Mouse (Mus musculus) heart, embryonic 13.5 days (tissue): ENCODE measurements at regions not wholly inside any gene's neighbourhood (a gene's known extent, or its start where the extent isn't known, plus 50 kb on each side); places are given as distances from the start of the nearest gene placed in this dataset.
"Not testable (repeated sequence)": the region's sequence is repeated elsewhere in the genome, so short reads cannot be mapped to it uniquely, and the experiment has no call there.

Experiments
- ATAC-seq: fragments of 200-750 bp; cut with Nextera tagmentation; 2 replicates; pipeline ENCODE4 v1.8.0; 2017; ENCODE audit warnings: moderate TSS enrichment; ENCODE audit not compliant: insufficient number of reproducible peaks, low FRiP score, low TSS enrichment; ENCODE audit errors: extremely low read depth
- H3K27ac ChIP-seq: fragments of 300-500 bp; sonication (generic); replicated peaks from 2 replicates; pipeline ENCODE4 v1.5.1; 2015; ENCODE audit warnings: moderate library complexity, mild to moderate bottlenecking, inconsistent platforms
- H3K27me3 ChIP-seq: fragments of 300-500 bp; sonication (generic); replicated peaks from 2 replicates; pipeline ENCODE4 v1.6.1; 2015; ENCODE audit warnings: mild to moderate bottlenecking, inconsistent platforms
- H3K36me3 ChIP-seq: fragments of 300-500 bp; sonication (generic); 2 replicates; pipeline ENCODE4 v1.6.1; 2015; ENCODE audit warnings: mild to moderate bottlenecking, inconsistent platforms
- H3K4me1 ChIP-seq: fragments of 300-500 bp; sonication (generic); 2 replicates; pipeline ENCODE4 v1.6.1; 2015; ENCODE audit warnings: inconsistent platforms
- H3K4me2 ChIP-seq: fragments of 300-500 bp; sonication (generic); 2 replicates; pipeline ENCODE4 v1.6.1; 2015; ENCODE audit warnings: inconsistent platforms, mild to moderate bottlenecking, moderate library complexity
- H3K4me3 ChIP-seq: fragments of 300-500 bp; sonication (generic); 2 replicates; pipeline ENCODE4 v1.5.1; 2015; ENCODE audit warnings: moderate library complexity, mild to moderate bottlenecking, inconsistent platforms
- H3K9ac ChIP-seq: fragments of 300-500 bp; sonication (generic); 2 replicates; pipeline ENCODE4 v1.6.1; 2015; ENCODE audit warnings: inconsistent platforms, mild to moderate bottlenecking, moderate library complexity
- H3K9me3 ChIP-seq: fragments of 300-500 bp; sonication (generic); 2 replicates; pipeline ENCODE4 v1.6.1; 2016; ENCODE audit warnings: inconsistent platforms
- WGBS: fragments of 180-500 bp; shearing (Covaris S2); methylation state at CpG from one replicate; pipeline ENCODE4 v1.1.7; 2015; ENCODE audit warnings: mixed read lengths; 5-methylcytosine and 5-hydroxymethylcytosine counted together

- H3K4me2 ChIP-seq, result no peak overlapping the region
Measured at GRCm38 (mm10) chr1:177347208-177347607, 89.2 kb upstream of the Akt3 start.

GRCm38 (mm10) chr1:177346540-177346939 lies 88.5 kb upstream of the Akt3 start:
- Histone ChIP-seq H3K27me3 (no peaks in the 10 kb centered on the region), H3K4me2 (no peak overlapping the region), H3K27ac (peak overlapping the region; percentile 26), H3K9ac (no peak overlapping the region), H3K4me3 (no peak overlapping the region), H3K36me3 (no peaks in the 10 kb centered on the region), H3K9me3 (no peaks in the 10 kb centered on the region), H3K4me1 (peaks cover 12% of the 10 kb centered on the region)
- 30% methylated on average over 6 of the region's 6 CpGs for WGBS
- ATAC-seq, result no peak

More at GRCm38 (mm10) chr1:177347208-177347607, 89.2 kb upstream of the Akt3 start:
- 38% methylated on average over 4 of the region's 4 CpGs for WGBS
- no peaks in the 10 kb centered on the region for H3K9me3 ChIP-seq
- no peak for ATAC-seq
- H3K36me3 ChIP-seq, result no peaks in the 10 kb centered on the region
- peaks cover 12% of the 10 kb centered on the region for H3K4me1 ChIP-seq
- peak overlapping the region; percentile 26 for H3K27ac ChIP-seq
- H3K9ac ChIP-seq, result no peak overlapping the region
- H3K27me3 ChIP-seq, result no peaks in the 10 kb centered on the region
- H3K4me3 ChIP-seq, result no peak overlapping the region

- Histone ChIP-seq H3K9ac (no peak overlapping the region), H3K4me1 (peaks cover 12% of the 10 kb centered on the region), H3K4me2 (no peak overlapping the region), H3K27me3 (no peaks in the 10 kb centered on the region), H3K27ac (no peak overlapping the region), H3K36me3 (no peaks in the 10 kb centered on the region), H3K9me3 (no peaks in the 10 kb centered on the region), H3K4me3 (no peak overlapping the region)
- no peak for ATAC-seq
- WGBS, result 65% methylated on average over 6 of the region's 6 CpGs
Measured at GRCm38 (mm10) chr1:177345540-177345939, 87.5 kb upstream of the Akt3 start.

- 77% methylated on average over 4 of the region's 4 CpGs for WGBS
- Histone ChIP-seq H3K4me2 (no peak overlapping the region), H3K4me1 (peaks cover 12% of the 10 kb centered on the region), H3K4me3 (no peak overlapping the region), H3K27ac (no peak overlapping the region), H3K27me3 (no peaks in the 10 kb centered on the region), H3K9me3 (no peaks in the 10 kb centered on the region), H3K36me3 (no peaks in the 10 kb centered on the region), H3K9ac (no peak overlapping the region)
- ATAC-seq, result no peak
Measured at GRCm38 (mm10) chr1:177343949-177344348, 85.9 kb upstream of the Akt3 start.

- WGBS, result 41% methylated on average over 6 of the region's 6 CpGs
- H3K4me3 ChIP-seq, result no peak overlapping the region
- no peak overlapping the region for H3K27ac ChIP-seq
- H3K9me3 ChIP-seq, result no peaks in the 10 kb centered on the region
- no peak overlapping the region for H3K9ac ChIP-seq
- H3K4me1 ChIP-seq, result peaks cover 16% of the 10 kb centered on the region
- H3K36me3 ChIP-seq, result no peaks in the 10 kb centered on the region
- no peak for ATAC-seq
- H3K27me3 ChIP-seq, result no peaks in the 10 kb centered on the region
- no peak overlapping the region for H3K4me2 ChIP-seq
Measured at GRCm38 (mm10) chr1:177343121-177343520, 85.1 kb upstream of the Akt3 start.

- no peak overlapping the region for H3K4me2 ChIP-seq
- WGBS, result 65% methylated on average over 3 of the region's 3 CpGs
- ATAC-seq, result no peak
- no peaks in the 10 kb centered on the region for H3K36me3 ChIP-seq
- H3K4me1 ChIP-seq, result peaks cover 5% of the 10 kb centered on the region; the same call in 1 of the 2 replicates
- no peaks in the 10 kb centered on the region for H3K27me3 ChIP-seq
- H3K9me3 ChIP-seq, result no peaks in the 10 kb centered on the region
- no peak overlapping the region for H3K27ac ChIP-seq
- no peak overlapping the region for H3K9ac ChIP-seq
- no peak overlapping the region for H3K4me3 ChIP-seq
Measured at GRCm38 (mm10) chr1:177340232-177340631, 82.2 kb upstream of the Akt3 start.

- ATAC-seq, H3K36me3 ChIP-seq, H3K9me3 ChIP-seq, H3K27me3 ChIP-seq, H3K4me1 ChIP-seq: not testable (repeated sequence)
- Histone ChIP-seq H3K9ac (peak overlapping the region; percentile 75), H3K27ac (peak overlapping the region; percentile 45), H3K4me2 (peak overlapping the region; percentile 84), H3K4me3 (peak overlapping the region; percentile 51)
- WGBS, result 60% methylated on average over 12 of the region's 13 CpGs
Measured at GRCm38 (mm10) chr1:177339207-177339787, 81.3 kb upstream of the Akt3 start.

- Histone ChIP-seq H3K9me3 (no peaks in the 10 kb centered on the region), H3K4me2 (peak overlapping the region; percentile 84), H3K27ac (peak overlapping the region; percentile 45), H3K4me1 (peaks cover 5% of the 10 kb centered on the region; the same call in 1 of the 2 replicates), H3K9ac (peak overlapping the region; percentile 75), H3K4me3 (peak overlapping the region; percentile 51), H3K36me3 (no peaks in the 10 kb centered on the region), H3K27me3 (no peaks in the 10 kb centered on the region)
- ATAC-seq, result no peak
- WGBS, result 6% methylated on average over 32 of the region's 32 CpGs
Measured at GRCm38 (mm10) chr1:177338466-177339206, 80.6 kb upstream of the Akt3 start.

- no peak for ATAC-seq
- H3K27me3 ChIP-seq, result no peaks in the 10 kb centered on the region
- no peaks in the 10 kb centered on the region for H3K9me3 ChIP-seq
- H3K4me3 ChIP-seq, result no peak overlapping the region
- no peak overlapping the region for H3K27ac ChIP-seq
- no peak overlapping the region for H3K4me2 ChIP-seq
- H3K36me3 ChIP-seq, result no peaks in the 10 kb centered on the region
- no peak overlapping the region for H3K9ac ChIP-seq
- peaks cover 5% of the 10 kb centered on the region; the same call in 1 of the 2 replicates for H3K4me1 ChIP-seq
Measured at GRCm38 (mm10) chr1:177337756-177338155, 79.8 kb upstream of the Akt3 start.

GRCm38 (mm10) chr1:177337141-177337540 lies 79.1 kb upstream of the Akt3 start:
- H3K27me3 ChIP-seq, result no peaks in the 10 kb centered on the region
- ATAC-seq, result no peak
- H3K4me3 ChIP-seq, result no peak overlapping the region
- no peaks in the 10 kb centered on the region for H3K9me3 ChIP-seq
- H3K9ac ChIP-seq, result no peak overlapping the region
- no peaks in the 10 kb centered on the region for H3K36me3 ChIP-seq
- no peak overlapping the region for H3K4me2 ChIP-seq
- WGBS, result 79% methylated on average over 4 of the region's 4 CpGs
- H3K4me1 ChIP-seq, result peaks cover 5% of the 10 kb centered on the region; the same call in 1 of the 2 replicates
- H3K27ac ChIP-seq, result no peak overlapping the region

GRCm38 (mm10) chr1:177336436-177336835 lies 78.4 kb upstream of the Akt3 start:
- Histone ChIP-seq H3K36me3 (no peaks in the 10 kb centered on the region), H3K4me1 (peaks cover 5% of the 10 kb centered on the region; the same call in 1 of the 2 replicates), H3K27me3 (no peaks in the 10 kb centered on the region), H3K4me2 (no peak overlapping the region), H3K27ac (no peak overlapping the region), H3K9me3 (no peaks in the 10 kb centered on the region), H3K4me3 (no peak overlapping the region), H3K9ac (no peak overlapping the region)
- ATAC-seq, result no peak
- 66% methylated on average over 2 of the region's 2 CpGs for WGBS

GRCm38 (mm10) chr1:177335961-177336360 lies 78.0 kb upstream of the Akt3 start:
- Histone ChIP-seq H3K27ac (no peak overlapping the region), H3K36me3 (no peaks in the 10 kb centered on the region), H3K4me3 (no peak overlapping the region), H3K4me2 (no peak overlapping the region), H3K4me1 (peaks cover 5% of the 10 kb centered on the region; the same call in 1 of the 2 replicates), H3K9ac (no peak overlapping the region), H3K9me3 (no peaks in the 10 kb centered on the region), H3K27me3 (no peaks in the 10 kb centered on the region)
- ATAC-seq, result no peak
- 77% methylated on average over 6 of the region's 6 CpGs for WGBS
